Mouse (Mus musculus) CH12.LX (cell line): ENCODE measurements at regions not wholly inside any gene's neighbourhood (a gene's known extent, or its start where the extent isn't known, plus 50 kb on each side); places are given as distances from the start of the nearest gene placed in this dataset.

Experiments
- DNase-seq: peaks from one replicate; pipeline ENCODE4 v3.0.0-alpha.2; 2013; ENCODE audit errors: extremely low read depth
- H3K27ac ChIP-seq: 2 replicates; pipeline ENCODE4 v1.5.1; 2012; ENCODE audit warnings: low read depth, mild to moderate bottlenecking, control low read depth, moderate library complexity; ENCODE audit not compliant: insufficient read depth
- H3K27me3 ChIP-seq: replicated peaks from 2 replicates; pipeline ENCODE3; 2012; ENCODE audit warnings: inconsistent platforms
- H3K36me3 ChIP-seq, 2 experiments: replicated peaks in 1 of 2; 2 replicates each; pipeline versions ENCODE3 to v1.6.1; 2012; ENCODE audit warnings: inconsistent platforms in 1 of 2, low read length in 1 of 2, mild to moderate bottlenecking in 1 of 2, mixed read lengths in 1 of 2, moderate library complexity in 1 of 2; ENCODE audit not compliant: control insufficient read depth in 1 of 2, insufficient read depth in 1 of 2
- H3K4me1 ChIP-seq, 2 experiments: 2 replicates each; pipeline ENCODE4 v1.6.1; 2012; ENCODE audit warnings: inconsistent platforms in 1 of 2, moderate library complexity in 1 of 2; ENCODE audit not compliant: insufficient read depth in 2 of 2, control insufficient read depth in 1 of 2
- H3K4me2 ChIP-seq: 2 replicates; pipeline ENCODE4 v1.6.1; 2012; ENCODE audit warnings: low read depth, mild to moderate bottlenecking, control low read depth; ENCODE audit not compliant: poor library complexity, insufficient read depth, severe bottlenecking
- H3K4me3 ChIP-seq, 3 experiments: fragments of 150-350 bp in 1 of 3; sonication (generic) in 1 of 3; replicated peaks in 1 of 3; 2 replicates each; pipeline versions ENCODE3 to v1.5.1; 2011 to 2012; ENCODE audit warnings: low read depth in 2 of 3, low read length in 2 of 3, mild to moderate bottlenecking in 2 of 3, moderate library complexity in 2 of 3, control low read depth in 1 of 3, improper control_type of control experiment in 1 of 3, inconsistent platforms in 1 of 3, mixed read lengths in 1 of 3; ENCODE audit not compliant: poor library complexity in 1 of 3
- H3K79me2 ChIP-seq: replicated peaks from 2 replicates; pipeline ENCODE4 v1.6.1; 2012; ENCODE audit warnings: mild to moderate bottlenecking, moderate library complexity; ENCODE audit not compliant: control insufficient read depth, poor library complexity, insufficient read depth, severe bottlenecking; ENCODE audit errors: extremely low read depth
- H3K9ac ChIP-seq: 2 replicates; pipeline ENCODE4 v1.6.1; 2012; ENCODE audit warnings: low read depth, mild to moderate bottlenecking, control low read depth, moderate library complexity; ENCODE audit not compliant: insufficient read depth
- H3K9me3 ChIP-seq: replicated peaks from 2 replicates; pipeline ENCODE3; 2012; ENCODE audit warnings: low read length, inconsistent platforms, mixed read lengths
- BHLHE40 ChIP-seq: IDR thresholded peaks from 2 replicates; pipeline ENCODE4 v1.6.1; 2011; ENCODE audit warnings: mild to moderate bottlenecking, low read depth, low read length, improper control_type of control experiment
- ELF1 ChIP-seq: IDR thresholded peaks from 2 replicates; pipeline ENCODE4 v1.6.1; 2014; ENCODE audit warnings: low read depth, mild to moderate bottlenecking, inconsistent platforms, low read length, improper control_type of control experiment
- ETS1 ChIP-seq: conservative IDR thresholded peaks from 2 replicates; pipeline ENCODE4 v1.6.1; 2012; ENCODE audit warnings: low read depth, mild to moderate bottlenecking, inconsistent platforms, low read length, improper control_type of control experiment, moderate library complexity
- GABPA ChIP-seq: IDR thresholded peaks from 2 replicates; pipeline ENCODE4 v1.6.1; 2012; ENCODE audit warnings: low read depth, low read length, improper control_type of control experiment, inconsistent platforms; ENCODE audit not compliant: insufficient replicate concordance
- HCFC1 ChIP-seq: IDR thresholded peaks from 2 replicates; pipeline ENCODE4 v1.6.1; 2012; ENCODE audit warnings: low read depth, mild to moderate bottlenecking, inconsistent platforms, low read length, improper control_type of control experiment
- IRF4 ChIP-seq: IDR thresholded peaks from 2 replicates; pipeline ENCODE4 v1.6.1; 2014; ENCODE audit warnings: low read depth, mild to moderate bottlenecking, inconsistent platforms, low read length, improper control_type of control experiment
- KAT2A ChIP-seq: IDR thresholded peaks from 2 replicates; pipeline ENCODE4 v1.6.1; 2012; ENCODE audit warnings: low read length, improper control_type of control experiment, inconsistent platforms; ENCODE audit not compliant: insufficient replicate concordance
- MAFK ChIP-seq: IDR thresholded peaks from 2 replicates; pipeline ENCODE4 v1.6.1; 2011; ENCODE audit warnings: low read length, improper control_type of control experiment; ENCODE audit not compliant: insufficient replicate concordance
- MAX ChIP-seq: IDR thresholded peaks from 2 replicates; pipeline ENCODE4 v1.6.1; 2011; ENCODE audit warnings: low read length, improper control_type of control experiment
- MEF2A ChIP-seq: IDR thresholded peaks from 2 replicates; pipeline ENCODE4 v1.6.1; 2014; ENCODE audit warnings: low read depth, mild to moderate bottlenecking, inconsistent platforms, low read length, improper control_type of control experiment, borderline replicate concordance
- MYC ChIP-seq: IDR thresholded peaks from 2 replicates; pipeline ENCODE4 v1.6.1; 2011; ENCODE audit warnings: low read depth, mild to moderate bottlenecking, improper control_type of control experiment, low read length
- PAX5 ChIP-seq: IDR thresholded peaks from 2 replicates; pipeline ENCODE4 v1.6.1; 2012; ENCODE audit warnings: low read length, inconsistent platforms, mixed read lengths
- RCOR1 ChIP-seq: conservative IDR thresholded peaks from 2 replicates; pipeline ENCODE4 v1.6.1; 2012; ENCODE audit warnings: low read depth, mild to moderate bottlenecking, inconsistent platforms, low read length, improper control_type of control experiment
- UBTF ChIP-seq: IDR thresholded peaks from 2 replicates; pipeline ENCODE4 v1.6.1; 2012; ENCODE audit warnings: low read depth, mild to moderate bottlenecking, inconsistent platforms, low read length, improper control_type of control experiment, moderate library complexity
- USF2 ChIP-seq: conservative IDR thresholded peaks from 2 replicates; pipeline ENCODE4 v1.6.1; 2011; ENCODE audit warnings: low read depth, low read length, improper control_type of control experiment
- ZMIZ1 ChIP-seq: IDR thresholded peaks from 2 replicates; pipeline ENCODE4 v1.6.1; 2012; ENCODE audit warnings: low read depth, mild to moderate bottlenecking, inconsistent platforms, low read length, improper control_type of control experiment
- dilution Hi-C: fragments of 300-500 bp; cut with MboI; formaldehyde crosslinking; loops from 2 replicates; pipeline ENCODE4 v1.14.3; 2020; ENCODE audit warnings: low sequenced_read_pairs; ENCODE audit not compliant: extremely low pct_unique_long_range_greater_than_20kb, extremely low pct_ligation_motif_present
- in situ Hi-C: fragments of 300-500 bp; cut with MboI; formaldehyde crosslinking; loops from 3 replicates; pipeline ENCODE4 v1.14.3; 2019; ENCODE audit warnings: low sequenced_read_pairs, low pct_ligation_motif_present, low pct_unique_long_range_greater_than_20kb, mixed read lengths

GRCm38 (mm10) chr1:157957506-157957905 is 398.6 kb downstream of the Brinp2 start:
- Histone ChIP-seq H3K9me3 (no peaks in the 10 kb centered on the region), H3K9ac (no peak overlapping the region), H3K36me3 (no peaks in the 10 kb centered on the region), H3K27ac (no peak overlapping the region), H3K79me2 (no peaks in the 10 kb centered on the region), H3K4me1 (no peaks in the 10 kb centered on the region), H3K4me3 (no peak overlapping the region), H3K4me2 (no peak overlapping the region), H3K27me3 (no peaks in the 10 kb centered on the region)
- DNase-seq, result no peak
- in situ Hi-C loops (no loop called here), dilution Hi-C loops (no loop called here)
- TF ChIP-seq PAX5, result no peak
- no peak for TF ChIP-seq ZMIZ1
- no peak for TF ChIP-seq MAFK
- no peak for TF ChIP-seq RCOR1
- TF ChIP-seq KAT2A, result no peak
- TF ChIP-seq UBTF, result no peak

- no peaks in the 10 kb centered on the region for H3K4me1 ChIP-seq
- H3K4me2 ChIP-seq, result no peak overlapping the region
- no peak overlapping the region for H3K4me3 ChIP-seq
- in situ Hi-C loops, result no loop called here
- DNase-seq, result no peak
- H3K9ac ChIP-seq, result no peak overlapping the region
- H3K79me2 ChIP-seq, result no peaks in the 10 kb centered on the region
- TF ChIP-seq GABPA (no peak), USF2 (no peak), MEF2A (no peak), HCFC1 (no peak), BHLHE40 (no peak), MYC (no peak), MAX (no peak), ELF1 (no peak), PAX5 (no peak), ZMIZ1 (no peak), IRF4 (no peak), ETS1 (no peak)
- dilution Hi-C loops, result no loop called here
- no peak overlapping the region for H3K27ac ChIP-seq
- peaks cover 1% of the 10 kb centered on the region for H3K27me3 ChIP-seq
- H3K36me3 ChIP-seq, result no peaks in the 10 kb centered on the region
- no peaks in the 10 kb centered on the region for H3K9me3 ChIP-seq
These were observed 391.7 kb downstream of the Brinp2 start for GRCm38 (mm10) chr1:157964461-157964860.
